Mouse (Mus musculus) midbrain, embryonic 10.5 days (tissue): Measurements from ENCODE around the gene Ceacam2. TPM values are rescaled to one million over a fixed set of nuclear protein-coding genes. Genes with fewer than 3 reads are reported as not detected.
A peak's percentile ranks its signal among the peaks of the same experiment; 100 is the strongest.
"Not testable (repeated sequence)": the region's sequence is repeated elsewhere in the genome, so short reads cannot be mapped to it uniquely, and the experiment has no call there.

Experiments used
- DNase-seq: peaks from one replicate; pipeline ENCODE4 v3.0.0-alpha.2; 2017; ENCODE audit warnings: low spot score
- H3K27ac ChIP-seq: fragments of 300-500 bp; sonication (generic); replicated peaks from 2 replicates; pipeline ENCODE4 v1.5.1; 2016; ENCODE audit warnings: mild to moderate bottlenecking
- H3K27me3 ChIP-seq: fragments of 300-500 bp; sonication (generic); 2 replicates; pipeline ENCODE4 v1.6.1; 2016; ENCODE audit warnings: low read depth, mild to moderate bottlenecking; ENCODE audit not compliant: poor library complexity, severe bottlenecking
- H3K36me3 ChIP-seq: fragments of 300-500 bp; sonication (generic); 2 replicates; pipeline ENCODE4 v1.6.1; 2016; ENCODE audit warnings: mild to moderate bottlenecking, moderate library complexity
- H3K4me1 ChIP-seq: fragments of 300-500 bp; sonication (generic); 2 replicates; pipeline ENCODE4 v1.6.1; 2016
- H3K4me3 ChIP-seq: fragments of 300-500 bp; sonication (generic); 2 replicates; pipeline ENCODE4 v1.5.1; 2016; ENCODE audit warnings: mild to moderate bottlenecking, moderate library complexity
- H3K9me3 ChIP-seq: fragments of 300-500 bp; sonication (generic); replicated peaks from 2 replicates; pipeline ENCODE4 v1.6.1; 2016; ENCODE audit warnings: mild to moderate bottlenecking
- WGBS: fragments of 180-500 bp; shearing (Covaris S2); methylation state at CpG from one replicate; pipeline ENCODE4 v1.1.7; 2016; 5-methylcytosine and 5-hydroxymethylcytosine counted together
- polyA plus RNA-seq: library from polyadenylated mRNA; unstranded; fragments of >200 nt; fragmentation: Nextera tagmentation; extraction: Ambion mirVana; gene quantifications from 2 replicates; pipeline ENCODE4 v1.2.1, GENCODE M21; 2016

Gene Ceacam2
- polyA plus RNA-seq, 1 experiment from 2014 or later = not detected

DNA sequence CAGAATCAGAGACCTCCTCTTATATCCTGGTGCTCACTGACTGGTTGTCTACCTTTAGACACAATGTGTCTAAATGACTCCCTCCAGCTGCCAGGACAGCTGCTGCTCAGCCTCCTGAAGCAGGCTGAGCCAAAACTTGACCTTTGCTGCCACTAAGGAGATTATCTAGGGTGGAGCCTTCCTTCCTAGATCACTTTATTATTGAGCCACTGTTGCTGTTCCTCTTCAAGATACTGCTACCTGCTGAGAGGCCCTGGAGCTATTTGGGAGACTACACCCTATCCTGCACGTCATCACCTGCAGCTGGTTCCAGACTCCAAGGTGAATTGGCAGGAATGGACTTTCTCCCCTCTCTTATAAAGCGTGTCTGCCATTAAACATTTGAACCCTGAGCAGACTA, 8.8 kb downstream of the Ceacam2 start:
- no peak overlapping the region for H3K27ac ChIP-seq
- no peaks in the 10 kb centered on the region for H3K9me3 ChIP-seq
- no peaks in the 10 kb centered on the region for H3K4me1 ChIP-seq
- WGBS = 78% methylated on average over 2 of the region's 2 CpGs
- no peaks in the 10 kb centered on the region for H3K36me3 ChIP-seq
- H3K27me3 ChIP-seq = no peaks in the 10 kb centered on the region
- no peak for DNase-seq
- H3K4me3 ChIP-seq = no peak overlapping the region

DNA sequence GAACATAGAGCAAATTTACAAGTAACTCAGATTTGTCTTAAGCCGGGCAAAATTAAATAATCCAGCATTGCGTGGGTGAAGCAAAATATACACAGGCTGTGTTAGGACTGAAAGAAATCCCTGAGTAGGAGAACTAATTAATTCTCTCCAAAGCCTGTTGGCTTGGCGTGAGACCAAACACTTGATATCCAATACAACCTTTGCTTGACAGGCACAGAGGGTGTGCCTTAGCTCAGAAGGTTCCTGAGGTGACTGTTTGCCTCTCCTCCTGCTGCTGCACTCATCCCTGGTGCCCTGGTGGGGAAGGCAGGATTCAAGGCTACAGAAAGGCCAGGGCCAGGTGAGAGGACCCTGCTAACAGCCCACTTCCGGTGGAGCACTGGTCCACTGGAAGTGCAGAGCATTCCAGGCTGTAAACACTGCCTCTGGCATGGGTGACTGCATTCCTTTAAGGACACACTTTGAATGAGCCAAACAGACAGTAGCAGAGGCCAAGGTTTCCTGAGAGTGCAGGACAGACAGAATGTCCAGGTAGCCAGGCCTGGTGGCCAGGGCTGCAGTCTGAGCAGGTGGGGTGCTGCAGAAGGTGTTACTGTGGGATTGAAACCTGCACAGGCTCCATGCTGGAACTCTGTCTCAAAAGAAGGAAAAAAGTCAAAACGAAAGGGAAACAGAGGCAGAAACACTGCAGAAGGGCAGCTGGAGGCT, 23.4 kb downstream of the Ceacam2 start:
- not testable (repeated sequence) for H3K9me3 ChIP-seq, H3K27me3 ChIP-seq, H3K27ac ChIP-seq, H3K4me1 ChIP-seq, H3K36me3 ChIP-seq, H3K4me3 ChIP-seq, DNase-seq
- 82% methylated on average over 2 of the region's 5 CpGs for WGBS

DNA sequence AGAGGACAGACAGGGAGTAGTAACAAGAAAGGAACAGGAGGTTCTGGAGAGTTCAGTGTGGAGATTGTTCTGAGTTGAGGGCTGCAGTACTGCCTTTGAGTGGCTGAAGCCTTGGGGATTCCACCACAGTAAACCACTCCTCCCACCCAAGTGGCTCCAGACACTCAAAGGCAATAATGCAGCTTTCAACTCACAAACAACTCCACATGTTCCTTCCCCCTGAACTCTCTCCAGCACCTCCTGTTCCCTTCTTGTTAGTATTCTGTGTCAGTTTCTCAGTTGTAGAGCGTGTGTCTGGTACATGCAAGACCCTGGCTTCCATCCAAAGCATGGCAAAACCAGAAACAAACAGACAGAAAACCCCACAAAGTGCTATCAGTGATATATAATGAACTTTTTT, 24.0 kb downstream of the Ceacam2 start:
- not testable (repeated sequence) for DNase-seq, H3K27me3 ChIP-seq, H3K4me3 ChIP-seq

DNA sequence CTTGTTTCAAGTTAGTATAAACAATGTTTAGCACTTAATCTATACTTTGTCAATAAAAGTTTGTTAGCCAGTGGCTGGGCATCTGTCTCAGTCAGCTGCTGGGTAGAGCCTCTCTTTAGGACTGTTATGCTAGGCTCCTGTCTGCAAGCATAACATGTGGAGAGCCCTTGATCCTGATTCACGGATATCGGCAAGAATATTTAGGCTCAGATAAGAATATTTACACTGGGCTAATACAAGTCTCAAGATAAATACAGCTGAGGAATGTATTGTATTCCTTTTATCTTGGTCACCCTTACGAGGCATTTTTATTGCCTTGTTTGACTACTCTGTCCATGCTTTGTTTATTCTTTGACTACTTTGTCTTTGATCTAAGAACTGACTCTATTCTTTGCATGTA, 29.7 kb downstream of the Ceacam2 start:
- 66% methylated on average over 3 of the region's 3 CpGs for WGBS
- H3K9me3 ChIP-seq = no peaks in the 10 kb centered on the region
- H3K27ac ChIP-seq = no peak overlapping the region
- H3K4me3 ChIP-seq = no peak overlapping the region
- DNase-seq = no peak
- no peaks in the 10 kb centered on the region for H3K36me3 ChIP-seq
- H3K4me1 ChIP-seq = no peaks in the 10 kb centered on the region
- no peaks in the 10 kb centered on the region for H3K27me3 ChIP-seq

More for the DNA sequence above, 24.0 kb downstream of the Ceacam2 start:
- H3K27ac ChIP-seq, H3K9me3 ChIP-seq, H3K36me3 ChIP-seq, H3K4me1 ChIP-seq: not testable (repeated sequence)
- WGBS = 67% methylated on average over 1 of the region's 1 CpGs

DNA sequence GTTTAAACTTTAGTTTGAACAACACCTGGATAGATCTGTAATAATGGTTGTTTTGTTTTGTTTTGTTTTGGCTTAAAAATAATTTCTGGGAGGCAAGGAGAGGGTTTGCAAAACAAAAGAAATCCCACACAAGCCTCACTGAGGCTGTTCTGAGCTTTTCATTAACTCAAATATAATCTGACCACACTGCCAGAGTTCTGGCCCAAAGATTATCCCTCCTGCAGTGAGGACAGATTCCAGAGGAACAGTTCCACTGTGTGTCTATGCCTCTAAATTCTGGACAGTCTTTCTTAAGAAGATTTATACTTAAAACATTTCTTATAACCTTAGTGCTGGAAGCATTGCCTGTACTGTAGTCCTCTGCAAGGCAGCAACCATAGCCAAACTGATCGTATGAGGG, 45.0 kb downstream of the Ceacam2 start:
- no peak overlapping the region for H3K4me3 ChIP-seq
- WGBS = 90% methylated on average over 1 of the region's 1 CpGs

DNA sequence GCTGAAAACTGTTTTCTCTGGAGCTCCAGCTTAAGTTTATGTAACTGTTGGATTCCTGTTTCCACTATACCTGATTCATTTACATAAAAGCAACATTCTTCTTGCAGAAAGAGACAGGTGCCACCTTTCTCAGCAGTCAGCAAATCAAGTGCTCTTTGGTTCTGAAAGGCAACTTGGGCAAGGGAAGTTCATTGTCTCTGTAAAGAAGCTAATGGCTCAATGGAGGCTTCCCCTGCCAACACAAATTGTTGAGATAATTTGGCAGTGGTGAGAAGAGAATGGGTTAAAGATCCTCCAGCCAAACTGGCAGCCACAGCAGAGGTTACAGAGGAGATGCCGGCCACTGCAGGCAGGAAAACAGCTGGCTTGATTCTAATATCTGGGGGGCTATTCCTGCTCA, 49.0 kb downstream of the Ceacam2 start:
- H3K9me3 ChIP-seq, H3K4me3 ChIP-seq, H3K36me3 ChIP-seq, H3K27me3 ChIP-seq, H3K27ac ChIP-seq, H3K4me1 ChIP-seq, DNase-seq: not testable (repeated sequence)
- no CpG with 5 or more reads among the region's 1 CpGs for whole genome bisulfite sequencing

More for the DNA sequence above, 45.0 kb downstream of the Ceacam2 start:
- Histone ChIP-seq H3K9me3 (no peaks in the 10 kb centered on the region), H3K27ac (no peak overlapping the region), H3K36me3 (no peaks in the 10 kb centered on the region), H3K4me1 (no peaks in the 10 kb centered on the region), H3K27me3 (no peaks in the 10 kb centered on the region)
- DNase-seq = no peak

DNA sequence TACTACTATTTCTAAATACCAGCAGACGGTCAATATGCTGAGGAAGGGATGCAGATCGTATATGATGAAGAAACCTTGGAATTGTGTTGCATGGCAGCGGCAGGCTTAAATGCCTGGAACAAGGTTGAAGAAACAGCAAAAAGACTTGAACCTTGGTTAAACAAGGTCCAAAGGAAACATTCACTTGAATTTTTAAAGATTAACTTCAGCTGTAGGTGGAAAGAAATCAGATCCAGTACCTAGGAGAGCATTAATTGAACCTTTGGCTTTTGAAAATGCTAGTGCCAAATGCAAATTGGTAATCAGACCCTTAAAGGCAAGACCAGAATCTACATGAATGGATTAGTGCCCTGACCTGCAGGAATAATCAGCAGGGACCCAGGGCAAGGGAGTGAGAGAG, 50.3 kb downstream of the Ceacam2 start:
- not testable (repeated sequence) for DNase-seq, H3K4me1 ChIP-seq, H3K36me3 ChIP-seq, H3K27ac ChIP-seq, H3K9me3 ChIP-seq, H3K27me3 ChIP-seq, H3K4me3 ChIP-seq
- 94% methylated on average over 3 of the region's 3 CpGs for WGBS

DNA sequence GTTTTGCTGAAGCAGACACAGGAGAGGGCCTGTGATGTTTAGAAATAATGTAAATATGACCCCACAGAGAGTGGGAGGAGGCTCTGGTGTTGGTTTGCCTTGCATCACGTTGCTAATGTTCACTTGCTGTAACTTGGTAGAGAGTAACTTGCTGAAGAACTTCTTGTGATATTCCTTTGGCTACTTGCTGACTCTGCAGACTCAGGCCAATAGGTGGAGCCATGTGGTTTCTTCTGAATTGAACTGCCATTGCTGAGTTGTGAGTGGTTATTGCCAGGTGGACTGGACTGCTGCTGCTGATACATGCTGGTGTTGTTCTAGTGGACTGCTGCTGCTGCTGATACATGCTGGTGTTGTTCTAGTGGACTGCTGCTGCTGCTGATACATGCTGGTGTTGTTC, 53.5 kb downstream of the Ceacam2 start:
- H3K27me3 ChIP-seq = no peaks in the 10 kb centered on the region
- H3K27ac ChIP-seq = no peak overlapping the region
- H3K36me3 ChIP-seq = no peaks in the 10 kb centered on the region
- H3K9me3 ChIP-seq = no peaks in the 10 kb centered on the region
- no peak for DNase-seq
- peaks cover 7% of the 10 kb centered on the region; the same call in 1 of the 2 replicates for H3K4me1 ChIP-seq
- 35% methylated on average over 1 of the region's 1 CpGs for WGBS
- H3K4me3 ChIP-seq = no peak overlapping the region

DNA sequence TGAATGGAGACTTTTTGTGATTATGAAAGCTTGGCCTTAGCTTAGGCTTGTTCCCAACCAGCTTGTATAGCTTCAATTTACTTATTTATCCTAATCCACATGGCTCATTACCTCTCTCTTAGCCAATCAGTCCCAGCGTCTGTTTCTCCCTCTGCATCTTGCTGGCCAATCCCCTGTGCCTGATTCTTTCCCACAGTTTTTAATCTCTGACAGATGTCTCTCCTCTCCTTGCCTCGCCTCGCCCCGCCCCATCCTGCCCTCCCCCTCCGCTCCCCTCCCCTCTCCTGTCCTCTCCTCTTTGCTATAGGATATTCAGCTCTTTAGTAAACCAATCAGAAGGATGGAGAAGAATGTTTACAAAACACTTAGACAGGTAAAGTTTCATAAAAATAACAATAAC, 54.6 kb downstream of the Ceacam2 start:
- H3K9me3 ChIP-seq = no peaks in the 10 kb centered on the region

DNA sequence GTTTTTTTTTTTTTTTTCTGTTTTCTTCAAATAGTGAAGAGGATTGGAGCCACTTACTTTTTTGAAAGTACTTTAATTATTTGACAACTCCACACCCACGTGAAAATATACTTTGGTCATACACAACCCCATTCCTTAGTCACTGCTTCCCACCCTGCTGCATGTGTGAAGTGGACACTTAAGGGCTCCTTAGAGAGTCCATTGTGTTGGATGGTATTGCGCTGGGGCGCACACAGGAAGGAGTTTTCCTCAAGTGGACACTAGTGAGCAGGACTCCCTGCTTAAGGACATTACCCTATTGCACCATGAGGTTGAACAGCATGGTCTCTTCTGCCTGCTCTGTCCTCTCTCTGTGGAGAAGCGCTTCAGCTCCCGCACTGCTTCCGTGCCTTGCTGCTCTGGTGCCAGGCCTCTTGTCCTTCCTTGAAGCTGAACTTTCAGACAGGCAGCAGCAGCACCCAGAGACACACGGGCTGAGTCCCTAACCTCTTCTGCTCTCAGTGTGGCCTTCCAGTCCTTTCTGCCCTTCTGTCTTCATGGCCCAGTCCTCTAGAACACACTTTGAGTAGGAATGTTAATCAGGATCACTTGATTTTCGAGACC, 56.4 kb downstream of the Ceacam2 start:
- no peak overlapping the region for H3K27ac ChIP-seq
- no peaks in the 10 kb centered on the region for H3K36me3 ChIP-seq
- no peaks in the 10 kb centered on the region for H3K27me3 ChIP-seq
- no peak for DNase-seq
- no peak overlapping the region for H3K4me3 ChIP-seq
- WGBS = 83% methylated on average over 8 of the region's 8 CpGs
- H3K9me3 ChIP-seq = no peaks in the 10 kb centered on the region
- peaks cover 7% of the 10 kb centered on the region; the same call in 1 of the 2 replicates for H3K4me1 ChIP-seq

More for the DNA sequence above, 54.6 kb downstream of the Ceacam2 start:
- 66% methylated on average over 5 of the region's 5 CpGs for WGBS
- H3K4me3 ChIP-seq = no peak overlapping the region
- H3K4me1 ChIP-seq = peaks cover 7% of the 10 kb centered on the region; the same call in 1 of the 2 replicates
- H3K27ac ChIP-seq = no peak overlapping the region
- no peak for DNase-seq
- no peaks in the 10 kb centered on the region for H3K27me3 ChIP-seq
- H3K36me3 ChIP-seq = no peaks in the 10 kb centered on the region

DNA sequence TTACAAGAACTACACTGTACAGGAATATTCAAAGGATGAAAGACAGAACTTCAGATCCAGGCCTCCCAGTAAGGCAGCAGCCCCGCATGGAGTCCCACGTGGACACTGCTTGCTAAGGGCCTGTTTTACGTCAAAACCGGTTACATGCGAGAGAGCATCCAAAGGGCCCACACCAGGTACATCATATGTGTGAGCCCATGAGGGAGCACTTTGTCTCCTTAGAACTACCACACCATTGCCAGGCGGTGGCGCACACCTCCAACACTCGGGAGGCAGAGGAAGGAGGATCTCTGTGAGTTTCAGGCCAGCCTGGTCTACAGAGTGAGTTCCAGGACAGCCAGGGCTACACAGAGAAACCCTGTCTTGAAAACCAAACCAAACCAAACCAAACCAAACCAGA, 58.9 kb downstream of the Ceacam2 start:
- not testable (repeated sequence) for H3K4me1 ChIP-seq, H3K4me3 ChIP-seq, H3K36me3 ChIP-seq, H3K27me3 ChIP-seq, H3K9me3 ChIP-seq, H3K27ac ChIP-seq, DNase-seq
- 70% methylated on average over 8 of the region's 8 CpGs for WGBS

DNA sequence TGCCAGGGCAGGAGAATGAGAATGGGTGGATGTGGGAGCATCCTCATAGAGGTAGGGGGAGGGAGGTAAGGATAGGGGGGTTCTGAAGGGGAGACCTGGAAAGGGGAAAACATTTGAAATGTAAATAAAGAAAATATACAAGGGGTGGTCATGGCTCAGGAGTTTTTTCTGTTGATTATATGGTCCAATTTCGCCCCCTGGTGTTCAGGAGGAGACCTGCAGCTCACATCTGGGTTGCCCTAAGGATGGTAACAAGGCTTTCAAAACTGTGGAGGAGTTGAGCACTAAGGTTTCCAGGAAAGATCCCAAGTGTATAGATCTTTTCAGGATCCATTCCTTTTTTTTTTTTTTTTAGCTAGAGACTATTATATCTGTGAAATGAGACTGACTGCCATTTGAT, 60.2 kb downstream of the Ceacam2 start:
- peak; percentile 27 for DNase-seq
- Histone ChIP-seq H3K9me3 (no peaks in the 10 kb centered on the region), H3K27me3 (no peaks in the 10 kb centered on the region), H3K27ac (no peak overlapping the region), H3K4me1 (peaks cover 7% of the 10 kb centered on the region; the same call in 1 of the 2 replicates), H3K36me3 (no peaks in the 10 kb centered on the region), H3K4me3 (no peak overlapping the region)
- 0% methylated on average over 1 of the region's 1 CpGs for WGBS

DNA sequence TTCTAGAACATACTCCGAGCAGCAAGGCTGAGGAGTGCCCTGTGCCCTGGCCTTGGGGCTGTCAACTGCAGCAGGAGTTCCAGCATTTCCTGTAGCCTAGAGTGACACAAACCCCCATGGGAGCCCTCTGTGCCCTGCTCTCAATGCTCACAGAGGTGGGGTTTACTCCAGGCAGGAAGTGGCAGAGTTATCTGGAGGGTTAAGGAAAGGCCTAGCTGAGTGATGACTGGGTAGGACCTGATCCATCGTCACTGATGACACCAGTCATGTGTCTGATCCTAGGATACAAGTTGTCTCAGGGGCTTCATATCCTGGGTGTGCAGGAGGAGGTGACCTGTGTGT, 61.9 kb downstream of the Ceacam2 start:
- WGBS = 69% methylated on average over 2 of the region's 2 CpGs
- not testable (repeated sequence) for H3K4me1 ChIP-seq, DNase-seq, H3K27ac ChIP-seq, H3K27me3 ChIP-seq, H3K4me3 ChIP-seq, H3K9me3 ChIP-seq, H3K36me3 ChIP-seq
